Mouse (Mus musculus): ENCODE measurements at regions not wholly inside any gene's neighbourhood (a gene's known extent, or its start where the extent isn't known, plus 50 kb on each side); places are given as distances from the start of the nearest gene placed in this dataset.

DNA sequence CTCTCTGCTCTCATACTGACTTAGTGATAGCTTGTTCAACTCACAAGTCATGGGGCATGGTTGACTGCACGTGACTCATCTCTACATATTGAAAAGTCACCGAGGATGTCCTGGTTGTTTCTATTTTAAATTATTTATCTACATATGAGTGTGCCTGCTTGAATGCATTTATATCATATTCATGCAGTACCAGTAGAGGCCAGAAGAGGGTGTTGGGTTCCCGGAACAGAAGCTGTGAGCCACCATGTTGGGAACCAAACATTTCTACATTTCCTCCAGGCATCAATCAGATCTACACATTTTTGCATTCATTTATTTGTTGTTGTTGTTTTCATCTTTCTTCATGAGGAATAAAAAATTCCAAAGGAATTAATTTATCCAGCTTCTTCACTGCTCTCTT, 214.6 kb upstream of the Tgfbr2 start:
- TF ChIP-seq POLR2A (IDR thresholded peaks at IDR 0.05; ENCODE audit: extremely low read depth, insufficient read depth, low read length) (no peak), CTCF (IDR thresholded peaks at IDR 0.05; ENCODE audit: low read depth, low read length) (no peak; the same call in 1 of the 2 replicates)
